Mouse (Mus musculus) effector memory CD4-positive, alpha-beta T cell, adult 7 months (primary cell): ENCODE data around the gene Olfr145. TPM values are rescaled to one million over a fixed set of nuclear protein-coding genes. Genes with fewer than 3 reads are reported as not detected.

Source experiments
- polyA plus RNA-seq: library from polyadenylated mRNA; unstranded; fragments of 100-300 nt; shearing (Covaris generic); gene quantifications from one replicate; pipeline ENCODE4 v1.2.1, GENCODE M21; 2017

Gene Olfr145
- 0.15 TPM for polyA plus RNA-seq

DNA sequence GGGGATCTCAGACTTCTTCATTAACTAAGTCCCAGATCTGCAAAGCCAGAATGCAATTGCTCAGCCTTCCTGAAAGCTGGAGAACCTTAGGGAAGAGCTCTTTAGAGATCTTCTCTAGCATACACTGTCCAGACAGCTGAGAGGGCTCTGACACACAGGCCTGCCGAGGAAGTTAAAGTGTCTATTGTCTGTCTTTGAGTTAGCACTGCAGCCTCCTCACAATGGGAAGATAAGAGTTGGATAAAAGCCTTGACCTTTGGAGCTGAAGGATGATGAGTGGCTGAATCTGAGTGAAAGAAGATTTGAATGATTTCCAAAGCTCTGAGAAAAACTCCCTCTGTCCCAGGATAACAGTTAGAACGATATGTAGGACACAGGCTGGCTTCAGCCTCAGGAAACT is at the start of gene Olfr145:
Gene Olfr145, plus strand, starts transcription at position 64 of the 400 bp plus-strand sequence.

DNA sequence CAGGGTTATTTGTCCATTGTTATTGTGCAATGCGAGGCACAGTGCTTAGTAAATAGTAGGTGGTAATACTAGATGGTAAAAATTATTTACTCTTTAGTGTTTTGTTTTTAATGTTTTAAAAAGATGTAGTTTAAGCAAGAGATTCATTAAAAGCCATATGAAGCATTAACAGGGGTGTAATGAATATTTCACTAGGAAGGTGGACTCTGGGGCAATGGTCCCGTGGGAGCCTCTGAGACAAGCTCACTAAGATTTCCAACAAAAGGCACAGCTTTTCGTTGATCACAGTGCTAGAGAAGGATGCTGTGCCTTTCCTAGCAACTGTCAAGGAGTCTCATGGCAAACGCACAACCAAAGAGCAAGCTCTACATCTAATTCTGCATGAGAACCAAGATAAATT is 42.6 kb upstream of the Olfr145 start, which contains the start of gene Olfr877:
Gene Olfr877, plus strand, starts transcription at position 301 of the 400 bp plus-strand sequence.

DNA sequence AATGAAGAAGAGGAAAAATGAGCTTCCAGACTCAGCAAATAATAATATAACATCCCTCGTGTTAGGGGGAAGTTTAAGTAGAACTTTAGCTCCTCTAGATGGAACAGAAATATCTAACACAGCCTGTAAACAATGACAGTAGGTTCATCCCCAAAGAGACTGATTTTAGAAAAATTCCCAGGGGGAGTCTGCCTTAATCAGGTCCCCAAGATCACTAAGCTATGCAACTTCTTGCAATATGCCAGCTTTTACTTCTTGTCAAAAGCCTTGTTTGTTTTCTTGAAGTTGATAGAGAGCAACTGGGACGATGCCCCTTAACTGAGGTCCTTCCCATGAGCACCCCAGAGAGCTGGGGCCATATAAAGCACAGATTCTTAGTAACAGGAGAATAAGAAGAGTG is 21.0 kb downstream of the Olfr145 start, which contains the start of gene Olfr878:
Gene Olfr878, plus strand, starts transcription at position 301 of the 400 bp plus-strand sequence.

Other genes with a start within 250 kb of the Olfr145 start
- 141 TPM for gene Tbrg1, start 239.4 kb upstream of the Olfr145 start, polyA plus RNA-seq
- gene Panx3, start 227.5 kb upstream of the Olfr145 start, polyA plus RNA-seq: 0.44 TPM
- 0.27 TPM for gene Olfr160, start 180.5 kb upstream of the Olfr145 start, polyA plus RNA-seq
- gene Olfr874, start 151.6 kb upstream of the Olfr145 start, polyA plus RNA-seq: not detected
- not detected for gene Olfr875, start 124.9 kb upstream of the Olfr145 start, polyA plus RNA-seq
- 0.62 TPM for gene Olfr876, start 93.7 kb upstream of the Olfr145 start, polyA plus RNA-seq
- gene Olfr877, start 42.5 kb upstream of the Olfr145 start, polyA plus RNA-seq: 0.13 TPM
- 0.26 TPM for gene Olfr878, start 21.1 kb downstream of the Olfr145 start, polyA plus RNA-seq
- 0.29 TPM for gene Olfr881, start 95.1 kb downstream of the Olfr145 start, polyA plus RNA-seq
- not detected for gene Olfr883, start 129.1 kb downstream of the Olfr145 start, polyA plus RNA-seq
- gene Olfr884, start 149.8 kb downstream of the Olfr145 start, polyA plus RNA-seq: not detected
- gene Olfr885, start 164.6 kb downstream of the Olfr145 start, polyA plus RNA-seq: not detected
- 0.56 TPM for gene Olfr887, start 187.3 kb downstream of the Olfr145 start, polyA plus RNA-seq
- not detected for gene Olfr888, start 211.4 kb downstream of the Olfr145 start, polyA plus RNA-seq
- not detected for gene Olfr889, start 218.5 kb downstream of the Olfr145 start, polyA plus RNA-seq
- gene Olfr890, start 245.8 kb downstream of the Olfr145 start, polyA plus RNA-seq: 0.55 TPM